Mouse (Mus musculus): ENCODE results near the gene Frmpd1. TPM values are rescaled to one million over a fixed set of nuclear protein-coding genes. Genes with fewer than 3 reads are reported as not detected.

The Frmpd1 gene
- polyA plus RNA-seq, 1 experiment, result 0.25 TPM

DNA sequence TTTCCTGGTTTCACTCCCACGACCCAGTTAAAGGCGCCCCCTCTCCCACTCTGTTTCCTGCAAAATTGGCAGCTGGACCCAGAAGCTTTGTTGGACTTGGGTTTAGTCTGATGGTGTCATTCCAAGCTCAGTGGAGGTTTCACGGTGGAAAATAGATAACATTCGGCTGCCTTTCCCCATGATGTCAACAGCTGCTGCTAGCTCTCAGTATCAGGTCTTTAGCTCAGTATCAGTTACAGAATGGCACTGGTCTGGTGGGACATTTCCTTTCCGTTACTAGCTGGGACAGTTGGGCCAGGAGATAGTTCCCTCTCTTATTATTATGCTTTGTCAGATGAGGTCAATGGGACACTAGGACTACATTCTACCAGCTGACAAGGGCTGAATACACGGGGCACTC lies 23.9 kb upstream of the Frmpd1 start:
- Histone ChIP-seq H3K36me3 (ENCODE audit: control insufficient read depth, insufficient read depth, low read length) (no peaks in the 10 kb centered on the region), H3K4me3 (ENCODE audit: low read depth, low read length) (no peak overlapping the region), H3K27me3 (ENCODE audit: control insufficient read depth, insufficient read depth, low read length) (no peaks in the 10 kb centered on the region), H3K27ac (ENCODE audit: insufficient read depth, low read depth, low read length) (no peak overlapping the region), H3K4me1 (ENCODE audit: control insufficient read depth, insufficient read depth, insufficient read length, low read length) (no peaks in the 10 kb centered on the region)
- 60% methylated on average over 6 of the region's 6 CpGs for WGBS
- TF ChIP-seq CTCF (IDR thresholded peaks at IDR 0.05; ENCODE audit: extremely low read depth, insufficient read length, insufficient replicate concordance, low read depth, low read length) (no peak), POLR2A (IDR thresholded peaks at IDR 0.05; ENCODE audit: low read depth, low read length) (no peak)

- TF ChIP-seq CTCF (IDR thresholded peaks at IDR 0.05; ENCODE audit: extremely low read depth, insufficient read length, insufficient replicate concordance, low read depth, low read length) (no peak), POLR2A (IDR thresholded peaks at IDR 0.05; ENCODE audit: low read depth, low read length) (no peak)
- WGBS, result 0% methylated on average over 1 of the region's 1 CpGs
- Histone ChIP-seq H3K4me3 (ENCODE audit: low read depth, low read length) (no peak overlapping the region), H3K27me3 (ENCODE audit: control insufficient read depth, insufficient read depth, low read length) (no peaks in the 10 kb centered on the region), H3K27ac (ENCODE audit: insufficient read depth, low read depth, low read length) (no peak overlapping the region), H3K4me1 (ENCODE audit: control insufficient read depth, insufficient read depth, insufficient read length, low read length) (no peaks in the 10 kb centered on the region), H3K36me3 (ENCODE audit: control insufficient read depth, insufficient read depth, low read length) (no peaks in the 10 kb centered on the region)
Measured at GRCm38 (mm10) chr4:45163711-45164110, 21.0 kb upstream of the Frmpd1 start.

DNA sequence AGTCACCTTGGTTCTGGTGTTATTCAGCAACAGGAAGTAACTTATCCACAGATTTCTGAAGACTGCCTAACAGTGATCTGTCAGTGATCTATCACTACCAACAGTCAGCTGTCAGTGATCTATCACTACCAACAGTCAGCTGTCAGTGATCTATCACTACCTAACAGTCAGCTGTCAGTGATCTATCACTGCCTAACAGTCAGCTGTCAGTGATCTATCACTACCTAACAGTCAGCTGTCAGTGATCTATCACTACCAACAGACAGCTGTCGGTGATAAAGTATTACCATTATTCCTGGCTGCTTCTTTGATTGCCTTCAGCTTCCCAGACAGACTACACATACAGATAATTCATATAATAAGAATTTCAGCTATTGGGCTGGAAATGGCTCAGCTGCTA lies 19.2 kb upstream of the Frmpd1 start:
- TF ChIP-seq CTCF (IDR thresholded peaks at IDR 0.05; ENCODE audit: extremely low read depth, insufficient read length, insufficient replicate concordance, low read depth, low read length) (no peak), POLR2A (IDR thresholded peaks at IDR 0.05; ENCODE audit: low read depth, low read length) (no peak)
- H3K4me3 ChIP-seq (ENCODE audit: low read depth, low read length), result no peak overlapping the region
- 71% methylated on average over 1 of the region's 1 CpGs for WGBS

DNA sequence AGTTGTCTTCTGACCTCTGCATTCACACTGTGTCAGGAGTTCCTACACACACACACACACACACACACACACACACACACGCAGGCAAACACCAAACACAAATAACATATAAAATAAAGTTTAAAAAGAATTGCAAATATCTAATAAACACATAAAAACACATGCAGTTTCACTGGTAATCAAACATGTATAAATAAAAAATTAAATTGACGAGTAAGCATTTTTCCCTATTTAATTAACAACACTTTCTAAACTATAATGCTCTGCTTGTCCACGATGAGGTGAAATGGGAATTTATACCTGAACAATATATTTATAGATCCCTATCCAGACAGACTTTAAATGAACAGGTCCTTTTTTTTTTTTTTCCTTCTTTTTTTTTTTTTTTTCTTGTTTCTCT lies 18.7 kb upstream of the Frmpd1 start:
- WGBS, result 79% methylated on average over 3 of the region's 3 CpGs
- Histone ChIP-seq H3K36me3 (ENCODE audit: control insufficient read depth, insufficient read depth, low read length) (no peaks in the 10 kb centered on the region), H3K4me1 (ENCODE audit: control insufficient read depth, insufficient read depth, insufficient read length, low read length) (no peaks in the 10 kb centered on the region), H3K4me3 (ENCODE audit: low read depth, low read length) (no peak overlapping the region), H3K27ac (ENCODE audit: insufficient read depth, low read depth, low read length) (no peak overlapping the region), H3K27me3 (ENCODE audit: control insufficient read depth, insufficient read depth, low read length) (no peaks in the 10 kb centered on the region)
- TF ChIP-seq CTCF (IDR thresholded peaks at IDR 0.05; ENCODE audit: extremely low read depth, insufficient read length, insufficient replicate concordance, low read depth, low read length) (no peak), POLR2A (IDR thresholded peaks at IDR 0.05; ENCODE audit: low read depth, low read length) (no peak)

More for the DNA sequence above, 19.2 kb upstream of the Frmpd1 start:
- no peaks in the 10 kb centered on the region for H3K4me1 ChIP-seq (ENCODE audit: control insufficient read depth, insufficient read depth, insufficient read length, low read length)
- no peaks in the 10 kb centered on the region for H3K36me3 ChIP-seq (ENCODE audit: control insufficient read depth, insufficient read depth, low read length)
- no peaks in the 10 kb centered on the region for H3K27me3 ChIP-seq (ENCODE audit: control insufficient read depth, insufficient read depth, low read length)
- H3K27ac ChIP-seq (ENCODE audit: insufficient read depth, low read depth, low read length), result no peak overlapping the region

- 87% methylated on average over 9 of the region's 9 CpGs for WGBS
- Histone ChIP-seq H3K4me1 (ENCODE audit: control insufficient read depth, insufficient read depth, insufficient read length, low read length) (no peaks in the 10 kb centered on the region), H3K36me3 (ENCODE audit: control insufficient read depth, insufficient read depth, low read length) (no peaks in the 10 kb centered on the region), H3K27ac (ENCODE audit: insufficient read depth, low read depth, low read length) (no peak overlapping the region), H3K4me3 (ENCODE audit: low read depth, low read length) (no peak overlapping the region), H3K27me3 (ENCODE audit: control insufficient read depth, insufficient read depth, low read length) (no peaks in the 10 kb centered on the region)
- TF ChIP-seq POLR2A (IDR thresholded peaks at IDR 0.05; ENCODE audit: low read depth, low read length) (no peak), CTCF (IDR thresholded peaks at IDR 0.05; ENCODE audit: extremely low read depth, insufficient read length, insufficient replicate concordance, low read depth, low read length) (no peak)
Measured at GRCm38 (mm10) chr4:45171340-45171739, 13.3 kb upstream of the Frmpd1 start.

DNA sequence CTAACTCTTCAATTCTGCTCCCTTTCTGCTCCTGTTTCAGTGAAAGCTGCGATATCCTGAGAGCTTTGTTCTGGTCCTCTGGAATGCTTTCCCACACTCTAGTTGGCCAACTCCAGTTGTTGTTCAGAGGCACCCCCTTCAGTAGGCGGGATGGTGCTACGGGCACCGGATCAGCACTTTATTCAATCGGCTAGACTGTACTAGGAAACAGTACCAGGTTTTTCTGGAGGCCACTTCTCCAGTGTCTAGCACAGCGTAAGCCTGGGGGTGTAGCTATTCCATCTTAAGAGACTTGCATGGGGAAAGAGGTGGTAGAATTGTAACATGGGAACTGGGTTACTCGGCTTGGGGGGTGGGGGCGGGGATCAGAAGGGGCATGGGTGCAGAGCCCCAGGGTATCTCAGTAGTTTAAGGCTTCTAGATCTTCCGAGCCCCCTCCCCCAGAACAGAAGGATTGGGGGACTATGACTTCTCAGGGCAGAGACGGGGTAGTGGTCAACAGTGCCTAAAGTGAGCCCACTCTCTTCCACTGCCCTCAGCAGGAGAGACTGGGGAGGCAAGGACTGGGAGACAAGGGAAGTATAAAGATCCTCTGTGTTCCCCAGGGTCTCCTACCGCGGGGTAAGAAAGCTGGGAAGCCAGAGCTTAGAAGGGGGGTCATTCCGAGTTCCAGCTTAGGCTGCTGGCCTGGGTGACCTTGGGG lies 706 bp upstream of the Frmpd1 start:
- Histone ChIP-seq H3K27ac (ENCODE audit: insufficient read depth, low read depth, low read length) (no peak overlapping the region), H3K27me3 (ENCODE audit: control insufficient read depth, insufficient read depth, low read length) (peaks cover 19% of the 10 kb centered on the region), H3K4me1 (ENCODE audit: control insufficient read depth, insufficient read depth, insufficient read length, low read length) (peaks cover 4% of the 10 kb centered on the region; the same call in 1 of the 2 replicates), H3K4me3 (ENCODE audit: low read depth, low read length) (peak overlapping the region; percentile 62), H3K36me3 (ENCODE audit: control insufficient read depth, insufficient read depth, low read length) (no peaks in the 10 kb centered on the region)
- WGBS, result 28% methylated on average over 13 of the region's 13 CpGs
- TF ChIP-seq POLR2A (IDR thresholded peaks at IDR 0.05; ENCODE audit: low read depth, low read length) (no peak), CTCF (IDR thresholded peaks at IDR 0.05; ENCODE audit: extremely low read depth, insufficient read length, insufficient replicate concordance, low read depth, low read length) (no peak)

DNA sequence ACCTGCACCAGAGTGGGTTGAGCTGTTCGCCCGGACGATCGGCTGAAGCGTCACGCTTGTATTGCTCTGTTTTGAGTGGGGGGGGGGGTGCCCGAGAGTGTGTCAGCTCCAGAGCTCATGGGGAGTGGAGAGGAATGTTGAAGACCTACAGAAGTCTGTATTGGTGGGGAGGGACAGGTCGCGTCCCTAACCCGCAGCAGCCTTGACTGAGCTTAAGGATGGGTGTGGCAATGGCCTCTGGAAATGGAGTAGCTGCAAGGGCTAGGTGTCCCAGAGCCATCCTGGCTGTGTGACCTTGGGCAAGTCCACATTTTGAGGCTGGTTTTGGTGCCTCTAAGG lies 625 bp downstream of the Frmpd1 start:
- H3K36me3 ChIP-seq (ENCODE audit: control insufficient read depth, insufficient read depth, low read length), result no peaks in the 10 kb centered on the region
- peaks cover 19% of the 10 kb centered on the region for H3K27me3 ChIP-seq (ENCODE audit: control insufficient read depth, insufficient read depth, low read length)
- peaks cover 4% of the 10 kb centered on the region; the same call in 1 of the 2 replicates for H3K4me1 ChIP-seq (ENCODE audit: control insufficient read depth, insufficient read depth, insufficient read length, low read length)
- under 1% methylated on average over 10 of the region's 10 CpGs for WGBS
- H3K4me3 ChIP-seq (ENCODE audit: low read depth, low read length), result peak overlapping the region; percentile 62
- TF ChIP-seq POLR2A (IDR thresholded peaks at IDR 0.05; ENCODE audit: low read depth, low read length) (no peak), CTCF (IDR thresholded peaks at IDR 0.05; ENCODE audit: extremely low read depth, insufficient read length, insufficient replicate concordance, low read depth, low read length) (no peak)
- H3K27ac ChIP-seq (ENCODE audit: insufficient read depth, low read depth, low read length), result no peak overlapping the region

Data from small intestine, adult 2 months (tissue).